Mouse (Mus musculus): Measurements from ENCODE around the gene Wdr66. TPM values are rescaled to one million over a fixed set of nuclear protein-coding genes. Genes with fewer than 3 reads are reported as not detected.

Wdr66 gene
- polyA plus RNA-seq, 1 experiment = 0.89 TPM

GRCm38 (mm10) chr5:123296972-123297754 lies 45.3 kb downstream of the Wdr66 start:
- WGBS = 66% methylated on average over 23 of the region's 23 CpGs
- Histone ChIP-seq H3K4me1 (ENCODE audit: control insufficient read depth, insufficient read depth, insufficient read length) (no peaks in the 10 kb centered on the region), H3K4me3 (ENCODE audit: extremely low read depth, insufficient read depth, insufficient read length) (no peak overlapping the region), H3K27me3 (ENCODE audit: control insufficient read depth, insufficient read depth, low read length) (no peaks in the 10 kb centered on the region), H3K27ac (ENCODE audit: insufficient read depth, low read length) (no peak overlapping the region), H3K36me3 (ENCODE audit: control insufficient read depth, insufficient read depth, low read length) (no peaks in the 10 kb centered on the region)
- DNase-seq (ENCODE audit: low read depth in 1 of 2, low spot score in 2 of 2) = no peak
- no peak for TF ChIP-seq POLR2A (IDR thresholded peaks at IDR 0.05; ENCODE audit: low read depth, low read length)
- TF ChIP-seq CTCF (IDR thresholded peaks at IDR 0.05; ENCODE audit: extremely low read depth, insufficient read depth, insufficient read length, insufficient replicate concordance) = no peak

- Histone ChIP-seq H3K4me1 (ENCODE audit: control insufficient read depth, insufficient read depth, insufficient read length) (no peaks in the 10 kb centered on the region), H3K27ac (ENCODE audit: insufficient read depth, low read length) (no peak overlapping the region), H3K36me3 (ENCODE audit: control insufficient read depth, insufficient read depth, low read length) (no peaks in the 10 kb centered on the region), H3K4me3 (ENCODE audit: extremely low read depth, insufficient read depth, insufficient read length) (no peak overlapping the region), H3K27me3 (ENCODE audit: control insufficient read depth, insufficient read depth, low read length) (no peaks in the 10 kb centered on the region)
- TF ChIP-seq CTCF (IDR thresholded peaks at IDR 0.05; ENCODE audit: extremely low read depth, insufficient read depth, insufficient read length, insufficient replicate concordance) (no peak), POLR2A (IDR thresholded peaks at IDR 0.05; ENCODE audit: low read depth, low read length) (no peak)
- DNase-seq (ENCODE audit: low read depth in 1 of 2, low spot score in 2 of 2) = no peak
- 79% methylated on average over 7 of the region's 7 CpGs for WGBS
These were observed 45.9 kb downstream of the Wdr66 start for GRCm38 (mm10) chr5:123297830-123298229.

GRCm38 (mm10) chr5:123298526-123298925 lies 46.6 kb downstream of the Wdr66 start:
- no peak for TF ChIP-seq CTCF (IDR thresholded peaks at IDR 0.05; ENCODE audit: extremely low read depth, insufficient read depth, insufficient read length, insufficient replicate concordance)
- TF ChIP-seq POLR2A (IDR thresholded peaks at IDR 0.05; ENCODE audit: low read depth, low read length) = no peak
- WGBS = 89% methylated on average over 6 of the region's 6 CpGs
- H3K4me3 ChIP-seq (ENCODE audit: extremely low read depth, insufficient read depth, insufficient read length) = no peak overlapping the region
- no peaks in the 10 kb centered on the region for H3K27me3 ChIP-seq (ENCODE audit: control insufficient read depth, insufficient read depth, low read length)
- no peaks in the 10 kb centered on the region for H3K36me3 ChIP-seq (ENCODE audit: control insufficient read depth, insufficient read depth, low read length)
- DNase-seq (ENCODE audit: low read depth in 1 of 2, low spot score in 2 of 2) = no peak
- no peaks in the 10 kb centered on the region for H3K4me1 ChIP-seq (ENCODE audit: control insufficient read depth, insufficient read depth, insufficient read length)
- no peak overlapping the region for H3K27ac ChIP-seq (ENCODE audit: insufficient read depth, low read length)

- DNase-seq (ENCODE audit: low read depth in 1 of 2, low spot score in 2 of 2) = no peak
- H3K27ac ChIP-seq (ENCODE audit: insufficient read depth, low read length) = no peak overlapping the region
- TF ChIP-seq POLR2A (IDR thresholded peaks at IDR 0.05; ENCODE audit: low read depth, low read length) = no peak
- TF ChIP-seq CTCF (IDR thresholded peaks at IDR 0.05; ENCODE audit: extremely low read depth, insufficient read depth, insufficient read length, insufficient replicate concordance) = no peak
- H3K27me3 ChIP-seq (ENCODE audit: control insufficient read depth, insufficient read depth, low read length) = no peaks in the 10 kb centered on the region
- H3K4me3 ChIP-seq (ENCODE audit: extremely low read depth, insufficient read depth, insufficient read length) = no peak overlapping the region
- H3K36me3 ChIP-seq (ENCODE audit: control insufficient read depth, insufficient read depth, low read length) = no peaks in the 10 kb centered on the region
- WGBS = 92% methylated on average over 8 of the region's 8 CpGs
- H3K4me1 ChIP-seq (ENCODE audit: control insufficient read depth, insufficient read depth, insufficient read length) = no peaks in the 10 kb centered on the region
These were observed 48.7 kb downstream of the Wdr66 start for GRCm38 (mm10) chr5:123300496-123301034.

GRCm38 (mm10) chr5:123301780-123302521 lies 50.0 kb downstream of the Wdr66 start:
- Histone ChIP-seq H3K27me3 (ENCODE audit: control insufficient read depth, insufficient read depth, low read length) (no peaks in the 10 kb centered on the region), H3K4me1 (ENCODE audit: control insufficient read depth, insufficient read depth, insufficient read length) (no peaks in the 10 kb centered on the region), H3K4me3 (ENCODE audit: extremely low read depth, insufficient read depth, insufficient read length) (no peak overlapping the region), H3K36me3 (ENCODE audit: control insufficient read depth, insufficient read depth, low read length) (no peaks in the 10 kb centered on the region), H3K27ac (ENCODE audit: insufficient read depth, low read length) (no peak overlapping the region)
- TF ChIP-seq POLR2A (IDR thresholded peaks at IDR 0.05; ENCODE audit: low read depth, low read length) (no peak), CTCF (IDR thresholded peaks at IDR 0.05; ENCODE audit: extremely low read depth, insufficient read depth, insufficient read length, insufficient replicate concordance) (no peak)
- no peak for DNase-seq (ENCODE audit: low read depth in 1 of 2, low spot score in 2 of 2)
- 86% methylated on average over 20 of the region's 20 CpGs for WGBS

- Histone ChIP-seq H3K36me3 (ENCODE audit: control insufficient read depth, insufficient read depth, low read length) (no peaks in the 10 kb centered on the region), H3K4me1 (ENCODE audit: control insufficient read depth, insufficient read depth, insufficient read length) (no peaks in the 10 kb centered on the region), H3K27me3 (ENCODE audit: control insufficient read depth, insufficient read depth, low read length) (no peaks in the 10 kb centered on the region), H3K4me3 (ENCODE audit: extremely low read depth, insufficient read depth, insufficient read length) (no peak overlapping the region), H3K27ac (ENCODE audit: insufficient read depth, low read length) (no peak overlapping the region)
- TF ChIP-seq POLR2A (IDR thresholded peaks at IDR 0.05; ENCODE audit: low read depth, low read length) (no peak), CTCF (IDR thresholded peaks at IDR 0.05; ENCODE audit: extremely low read depth, insufficient read depth, insufficient read length, insufficient replicate concordance) (no peak)
- 91% methylated on average over 18 of the region's 18 CpGs for WGBS
- DNase-seq (ENCODE audit: low read depth in 1 of 2, low spot score in 2 of 2) = no peak
These were observed 55.9 kb downstream of the Wdr66 start for GRCm38 (mm10) chr5:123307630-123308282.

Data from spleen, adult 2 months (tissue).